Mouse (Mus musculus) lung, adult 18-20 months (tissue): ENCODE results near the gene Wbp1l.

Experiments
- DNase-seq, 2 experiments: peaks; one replicate each; pipeline ENCODE4 v3.0.0; 2022; ENCODE audit warnings: mixed read lengths in 2 of 2

Gene Wbp1l

DNA sequence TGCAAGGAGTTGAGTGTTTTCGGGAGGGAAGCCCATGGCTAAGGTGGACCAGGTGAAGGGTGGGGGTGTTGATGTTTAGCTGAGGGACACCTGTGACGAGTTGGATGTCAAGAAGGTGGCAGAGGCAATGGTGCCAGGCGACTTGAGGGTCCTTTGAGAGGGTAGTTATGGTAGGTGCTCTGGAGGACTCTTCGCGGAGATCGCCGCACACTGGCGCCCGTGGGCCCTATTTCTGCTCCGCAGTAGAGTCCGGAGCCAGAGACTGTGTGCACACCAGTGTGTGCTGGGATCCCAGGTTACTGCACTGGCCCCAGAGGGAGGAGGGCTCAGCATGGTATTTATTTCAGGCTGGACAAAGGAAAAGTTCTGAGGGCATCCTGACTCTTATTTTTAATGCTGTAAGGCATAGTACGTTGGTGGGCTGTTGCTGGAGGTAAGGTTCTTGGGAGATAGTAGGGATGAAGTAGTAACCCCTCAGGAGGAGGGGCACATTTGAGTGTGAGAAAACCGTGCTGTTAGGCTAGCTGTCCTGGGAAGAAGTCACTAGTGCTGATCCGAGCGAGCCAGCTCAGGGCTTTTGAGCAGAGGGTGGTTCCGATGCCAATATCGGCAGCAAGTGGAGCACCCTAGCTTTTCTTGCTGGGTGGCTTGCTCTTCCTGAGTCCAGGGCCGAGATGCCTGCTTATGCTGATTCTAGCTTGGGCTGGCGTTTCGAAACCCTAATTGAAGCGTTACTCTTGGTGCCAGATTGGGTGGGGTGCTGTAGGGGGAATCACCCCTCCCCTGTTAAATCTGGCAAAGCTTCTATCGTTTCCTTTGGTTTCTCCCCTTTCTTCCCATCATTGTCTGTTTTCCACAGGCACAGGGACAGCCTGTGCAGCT, 732 bp downstream of the Wbp1l start:
- peak; percentile 40 to 49 for DNase-seq

DNA sequence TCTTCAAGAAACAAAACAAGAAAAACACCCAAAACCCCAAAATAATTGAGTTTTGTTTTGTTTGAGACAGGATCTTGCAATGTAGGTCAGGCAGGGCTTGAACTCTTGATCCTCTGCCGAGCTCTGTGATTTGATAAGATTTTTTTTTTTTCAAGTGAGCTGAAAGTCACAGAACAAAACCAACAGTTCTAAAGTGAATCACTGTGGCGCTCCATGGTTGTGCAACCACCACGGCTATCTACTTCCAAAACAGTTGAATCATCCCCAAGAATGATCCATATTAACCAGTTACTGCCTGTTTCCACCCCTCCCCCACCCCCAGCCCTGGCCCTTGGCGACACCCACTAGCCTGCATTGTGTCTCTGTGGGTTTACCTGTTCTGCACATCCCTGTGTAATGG, 1.5 kb downstream of the Wbp1l start:
- no peak for DNase-seq

DNA sequence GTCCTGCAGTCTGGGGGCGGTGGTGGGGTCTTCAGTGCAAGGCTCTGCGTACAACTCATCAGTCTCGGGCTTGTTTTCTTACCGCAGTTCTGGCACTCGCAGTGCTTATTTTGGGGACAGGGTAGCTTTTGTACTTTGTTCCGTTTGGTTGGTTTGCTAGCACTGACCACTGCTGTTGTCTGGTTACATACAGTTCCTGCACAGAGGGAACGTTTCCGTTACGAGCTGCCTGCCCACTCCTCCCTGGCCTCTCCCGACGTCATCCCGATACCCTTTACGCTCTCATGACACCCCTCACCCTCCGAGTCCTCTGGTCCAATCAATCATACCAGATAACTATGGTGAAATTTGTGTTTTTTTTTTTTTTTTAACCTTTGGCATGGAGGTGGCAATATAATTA, 2.6 kb downstream of the Wbp1l start:
- no peak for DNase-seq

DNA sequence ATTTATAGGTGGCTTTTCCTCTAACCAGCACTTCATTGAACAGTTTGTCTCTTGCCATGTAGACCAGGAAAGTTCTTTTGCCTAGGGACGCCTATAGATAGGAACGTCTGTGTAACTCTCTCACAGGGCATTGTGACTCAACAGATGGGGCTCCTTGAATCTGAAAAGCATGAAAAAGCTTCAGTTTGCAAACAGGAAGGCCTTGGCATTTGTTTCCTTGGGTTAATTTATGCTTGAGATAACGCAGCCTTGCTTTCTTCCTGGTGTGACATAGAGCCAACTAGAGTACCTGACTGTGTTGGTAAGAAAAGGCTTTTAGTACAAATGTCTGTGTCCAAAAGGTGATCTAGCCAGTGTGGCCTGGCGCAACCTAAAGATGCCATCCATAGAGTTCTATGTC, 3.5 kb downstream of the Wbp1l start:
- no peak for DNase-seq

DNA sequence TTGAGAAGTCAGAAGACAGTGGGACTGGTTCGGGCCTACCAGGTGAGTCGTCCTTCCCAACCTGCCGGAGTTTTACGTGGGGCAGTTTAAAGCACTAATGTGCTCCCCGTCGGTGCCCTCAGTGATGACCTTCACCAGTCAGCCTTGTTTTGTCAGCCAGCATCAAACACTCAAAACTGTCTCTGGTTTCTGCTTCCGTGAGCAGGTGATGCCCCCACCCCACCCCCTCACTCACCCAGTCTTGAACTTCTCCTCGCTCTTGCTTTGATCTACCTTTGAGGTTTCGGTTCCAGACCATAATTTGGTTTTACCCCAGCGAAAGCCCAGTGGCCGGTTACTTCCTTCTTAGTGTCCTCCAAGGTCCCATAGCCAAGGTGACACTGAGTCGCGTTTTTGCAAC, 7.8 kb downstream of the Wbp1l start:
- no peak for DNase-seq

- peak in 1 of 2 experiments; percentile 41 for DNase-seq
Measured at GRCm38 (mm10) chr19:46607424-46607823, 8.5 kb downstream of the Wbp1l start.

- no peak for DNase-seq
Measured at GRCm38 (mm10) chr19:46608158-46608557, 9.3 kb downstream of the Wbp1l start.

- DNase-seq: no peak
Measured at GRCm38 (mm10) chr19:46616378-46616777, 17.5 kb downstream of the Wbp1l start.

DNA sequence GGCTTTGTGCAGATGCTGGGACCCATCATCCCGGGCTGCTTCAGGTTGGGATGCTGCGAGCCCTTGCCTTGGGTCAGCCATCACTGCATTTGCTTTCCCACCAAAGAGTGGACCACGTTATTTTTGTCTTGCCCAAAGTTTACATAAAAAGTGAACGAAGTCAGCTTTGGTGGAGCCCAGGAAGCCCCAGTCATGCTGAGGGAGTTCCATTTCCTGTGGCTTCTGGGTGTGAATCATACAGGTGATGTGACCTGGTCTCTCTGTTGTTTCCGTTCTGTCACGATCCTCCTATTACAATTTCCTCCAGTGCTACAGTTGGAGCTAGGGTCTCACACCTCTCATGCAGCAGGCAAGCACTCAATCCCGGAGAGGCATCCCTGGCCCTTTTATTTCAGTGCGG, 18.5 kb downstream of the Wbp1l start:
- DNase-seq: no peak

DNA sequence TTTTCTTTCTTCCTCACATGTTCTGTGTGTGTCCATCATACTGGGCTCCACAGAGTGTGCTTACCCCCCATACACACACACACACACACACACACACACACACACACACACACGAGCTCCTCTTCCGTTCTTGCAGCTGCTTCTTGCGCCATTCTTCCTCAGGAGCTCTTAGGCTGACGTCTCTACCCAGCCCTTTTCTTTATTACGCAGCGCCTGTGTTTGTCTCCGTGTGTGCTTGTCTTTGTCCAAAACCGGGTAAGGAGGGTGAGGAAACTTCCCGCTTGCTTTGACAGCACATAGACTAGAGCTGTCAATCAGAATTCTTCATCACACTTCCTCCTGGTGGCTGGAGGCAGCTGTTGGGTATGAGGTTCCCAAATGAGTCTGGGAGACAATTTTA, 19.4 kb downstream of the Wbp1l start:
- peak; percentile 62 to 70 for DNase-seq

DNA sequence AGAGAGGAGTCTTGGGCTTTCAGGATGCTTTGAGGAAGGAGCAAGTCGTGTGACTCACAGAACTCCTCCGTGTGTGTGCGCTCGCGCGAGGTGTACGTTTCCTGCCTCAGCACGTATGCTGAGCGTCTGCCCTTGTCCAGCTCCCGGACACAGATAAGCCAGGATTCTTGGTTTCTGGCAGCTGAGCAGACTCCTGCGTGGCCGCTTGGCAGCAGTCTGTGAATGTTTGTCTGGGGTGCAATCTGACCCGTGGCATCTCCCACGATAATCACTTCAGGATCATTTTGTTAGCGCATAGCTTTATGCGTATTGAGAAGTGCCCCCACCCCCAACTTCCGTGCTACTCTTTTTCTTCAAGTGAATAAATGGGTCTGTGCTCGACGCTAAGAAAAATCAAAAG, 20.1 kb downstream of the Wbp1l start:
- DNase-seq: no peak

- DNase-seq: no peak
Measured at GRCm38 (mm10) chr19:46619518-46619917, 20.6 kb downstream of the Wbp1l start.

DNA sequence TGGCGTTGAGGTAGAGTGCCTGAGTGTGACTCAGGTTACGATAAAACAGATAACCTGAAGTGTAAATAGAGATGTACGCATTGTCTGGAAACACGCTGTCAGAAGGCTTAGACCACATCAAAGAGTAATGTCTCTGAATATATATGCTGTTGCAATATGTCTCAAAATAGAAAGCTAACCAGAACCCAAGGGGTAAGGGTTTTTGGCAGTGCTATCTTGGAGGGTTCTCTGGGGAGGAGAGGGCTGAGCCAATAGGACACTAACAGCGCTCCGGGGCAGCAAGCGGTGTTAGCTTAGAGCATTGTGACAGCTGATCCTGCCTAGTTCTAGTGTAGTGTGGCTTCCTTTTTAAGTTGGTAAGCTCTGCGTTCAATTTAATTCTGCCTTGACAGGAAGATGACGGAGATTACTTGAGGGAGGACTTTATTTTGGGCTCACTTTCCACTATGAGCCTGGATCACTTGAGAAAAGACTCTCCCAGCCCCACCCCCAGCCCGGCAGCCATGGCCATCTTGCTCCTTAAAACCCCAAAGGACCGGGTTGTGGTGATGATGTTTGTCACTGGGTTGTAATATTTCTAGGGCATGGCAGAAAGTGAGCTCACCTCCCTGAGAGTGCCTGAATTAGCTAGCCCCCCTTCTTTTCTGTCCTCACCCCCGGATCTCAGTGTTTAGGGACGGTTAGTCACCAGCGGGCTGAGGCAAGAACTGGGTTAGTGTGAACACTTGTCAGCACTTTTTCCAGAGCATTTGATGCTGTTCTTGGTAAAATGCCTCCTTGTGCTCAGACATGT, 21.3 kb downstream of the Wbp1l start:
- DNase-seq: no peak

DNA sequence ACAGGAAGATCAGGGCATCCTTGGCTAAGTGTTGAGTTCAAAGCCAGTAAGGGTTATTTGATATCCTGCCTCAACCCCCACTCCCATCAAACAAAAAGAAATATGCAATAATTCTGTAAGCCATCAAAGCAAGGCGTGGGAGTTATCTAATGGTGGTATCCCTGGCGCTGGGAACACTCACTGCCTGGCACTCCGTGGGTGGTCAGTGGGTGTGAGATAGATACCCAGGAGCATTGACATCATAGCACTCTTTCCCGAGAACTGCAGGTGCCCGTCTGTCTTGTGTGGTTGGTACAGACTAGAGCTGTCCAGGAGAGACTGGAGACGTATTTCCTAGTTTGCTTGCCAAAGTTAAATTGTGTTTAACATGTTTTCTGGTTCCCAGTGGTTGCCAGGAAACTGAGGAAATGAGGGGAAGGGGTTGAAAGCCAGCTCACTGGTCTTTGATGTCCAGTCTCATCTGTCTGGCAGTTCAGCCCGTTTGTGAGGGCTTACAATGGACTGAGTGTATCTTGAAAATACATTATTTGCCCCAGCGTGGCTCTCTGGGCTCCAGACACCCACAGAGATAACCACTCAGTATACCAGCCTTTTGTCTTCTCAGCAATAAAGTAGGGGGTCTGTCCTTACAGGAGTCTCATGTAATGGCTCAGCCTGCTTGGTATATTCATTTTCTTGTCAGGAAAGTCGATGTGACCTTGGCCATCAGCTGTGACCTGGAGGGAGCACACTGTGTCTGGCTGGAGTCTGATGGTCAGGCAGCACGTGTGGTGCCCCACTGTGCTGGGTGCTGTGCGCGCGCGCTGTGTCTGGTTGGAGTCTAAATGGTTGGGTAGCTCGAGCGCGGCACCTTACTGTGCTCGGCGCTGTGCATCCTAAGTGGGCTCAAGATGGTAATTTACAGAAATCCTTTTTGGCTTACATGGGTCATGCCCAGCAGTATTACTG, 22.6 kb downstream of the Wbp1l start:
- no peak for DNase-seq

GRCm38 (mm10) chr19:46622659-46623193, 23.8 kb downstream of the Wbp1l start:
- no peak for DNase-seq

- DNase-seq: peak; percentile 41 to 71
Measured at GRCm38 (mm10) chr19:46623194-46623667, 24.3 kb downstream of the Wbp1l start.

GRCm38 (mm10) chr19:46623790-46624772, 25.2 kb downstream of the Wbp1l start:
- peak; percentile 79 to 87 for DNase-seq

GRCm38 (mm10) chr19:46625015-46625414, 26.1 kb downstream of the Wbp1l start:
- DNase-seq: no peak

DNA sequence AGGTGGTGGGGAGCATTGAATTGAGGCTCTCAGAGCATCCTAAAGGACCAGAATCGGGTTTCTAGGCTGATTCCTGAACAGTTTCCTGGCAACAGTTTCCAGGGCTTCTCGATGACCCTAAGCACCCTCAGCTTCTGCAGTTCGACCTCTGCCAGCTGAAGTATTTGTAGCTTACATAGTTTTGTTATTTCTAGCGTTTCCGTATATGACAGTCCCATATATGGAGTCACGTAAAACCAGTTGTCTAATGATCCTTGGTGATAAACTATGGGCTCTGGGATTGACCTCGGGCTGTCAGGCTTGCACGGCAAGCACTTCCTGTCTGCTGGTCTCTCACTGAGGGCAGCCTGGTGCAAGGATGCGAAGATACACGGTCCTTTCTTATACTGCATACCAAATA, 26.6 kb downstream of the Wbp1l start:
- DNase-seq: no peak

DNA sequence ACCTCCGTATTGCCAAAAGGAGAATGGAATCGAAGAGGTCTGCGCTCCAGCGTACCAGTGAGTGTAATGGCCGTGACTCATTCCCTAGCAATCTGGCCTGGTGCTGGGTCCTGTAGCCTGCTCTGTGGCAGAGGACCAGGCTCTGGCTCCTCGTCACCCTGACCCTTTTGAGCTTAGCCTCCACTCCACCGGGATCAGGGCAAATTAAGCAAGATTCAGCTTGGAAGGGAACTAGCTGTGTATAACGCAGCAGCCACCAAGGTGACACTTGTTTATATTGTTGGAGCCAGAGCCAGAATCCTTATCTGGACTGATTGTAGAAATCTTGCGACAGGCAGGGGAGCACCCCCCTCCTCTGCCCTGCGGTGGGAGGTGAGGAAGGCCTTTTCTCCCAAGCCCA, 29.5 kb downstream of the Wbp1l start:
- peak; percentile 72 to 79 for DNase-seq

DNA sequence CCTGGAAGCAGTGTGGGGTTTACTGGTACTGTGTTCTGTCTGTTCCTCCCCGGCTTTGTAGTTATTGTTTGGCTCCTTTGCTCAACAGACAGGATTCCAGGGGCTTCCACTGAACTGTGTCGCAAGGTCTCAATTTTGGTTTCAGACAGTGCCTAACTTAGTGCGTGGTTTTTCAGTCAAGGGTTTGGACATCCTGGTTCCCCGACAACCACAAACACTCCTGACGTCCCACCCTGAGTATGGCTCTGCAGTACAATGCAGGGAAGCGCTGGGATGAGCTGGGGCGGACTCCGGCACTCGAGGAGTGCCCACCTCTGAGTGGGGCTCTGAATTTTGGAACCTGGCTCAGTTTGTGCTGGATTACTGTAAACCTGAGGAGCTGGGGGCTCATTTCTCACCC, 30.9 kb downstream of the Wbp1l start:
- no peak for DNase-seq
